Comparison of ENCODE assay signal across 8 mouse cellular contexts in the genomic region with DNA sequence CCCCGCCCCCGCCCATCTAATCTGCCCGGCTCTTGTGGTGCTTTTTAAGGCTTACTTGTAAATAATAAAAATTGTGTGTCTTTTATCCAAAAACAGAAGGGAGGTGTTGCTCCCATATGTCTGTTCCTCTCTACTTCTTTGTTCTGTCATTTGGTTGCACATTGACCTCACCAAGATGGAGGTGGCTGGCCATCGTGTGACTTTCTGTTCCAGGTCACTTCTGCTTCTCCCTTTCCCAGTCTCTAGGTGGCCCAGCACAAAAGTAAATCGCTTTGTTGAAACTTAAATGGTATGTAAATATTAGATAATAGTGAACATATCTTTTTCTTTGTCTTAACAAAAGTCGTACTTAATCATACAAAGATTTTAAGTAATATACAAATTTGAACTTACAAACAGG. TPM values are rescaled to one million over a fixed set of nuclear protein-coding genes. Genes with fewer than 3 reads are reported as not detected.
DNase-seq lines count a peak whose midpoint lies in the region; ATAC-seq lines count a peak whose summit lies in the region.

No protein-coding gene starts in this region.

- no peaks in the 10 kb centered on the region for H3K27me3 ChIP-seq in kidney, embryonic 15.5 days
- H3K27me3 ChIP-seq in forebrain, embryonic 11.5 days (ENCODE audit: control insufficient read depth, insufficient read depth, low read length): no peaks in the 10 kb centered on the region
- no peaks in the 10 kb centered on the region for H3K27me3 ChIP-seq in limb, embryonic 15.5 days

- no peak overlapping the region for H3K9ac ChIP-seq in kidney, embryonic 15.5 days
- no peak overlapping the region for H3K9ac ChIP-seq in forebrain, embryonic 11.5 days (ENCODE audit: low read length)
- H3K9ac ChIP-seq in limb, embryonic 15.5 days: no peak overlapping the region

- H3K9me3 ChIP-seq in kidney, embryonic 15.5 days (replicated peaks): peaks cover 25% of the 10 kb centered on the region
- peaks cover 21% of the 10 kb centered on the region for H3K9me3 ChIP-seq in forebrain, embryonic 11.5 days (ENCODE audit: control insufficient read depth, low read length)
- H3K9me3 ChIP-seq in limb, embryonic 15.5 days: peaks cover 20% of the 10 kb centered on the region; the same call in 1 of the 2 replicates

- H3K4me2 ChIP-seq in kidney, embryonic 15.5 days: peak overlapping the region; percentile 69
- peak overlapping the region; percentile 44 for H3K4me2 ChIP-seq in forebrain, embryonic 11.5 days (ENCODE audit: low read depth, low read length, severe bottlenecking)
- H3K4me2 ChIP-seq in limb, embryonic 15.5 days: peak overlapping the region; percentile 53

- WGBS in kidney, embryonic 15.5 days: 21% methylated on average over 6 of the region's 6 CpGs
- 28% methylated on average over 6 of the region's 6 CpGs for WGBS in forebrain, embryonic 11.5 days
- 20% methylated on average over 6 of the region's 6 CpGs for WGBS in limb, embryonic 15.5 days

- peak overlapping the region; percentile 79 for H3K4me3 ChIP-seq in kidney, embryonic 15.5 days (replicated peaks)
- peak overlapping the region; percentile 54 for H3K4me3 ChIP-seq in forebrain, embryonic 11.5 days (ENCODE audit: low read depth, low read length)
- peak overlapping the region; percentile 82 for H3K4me3 ChIP-seq in limb, embryonic 15.5 days

- H3K4me1 ChIP-seq in kidney, embryonic 15.5 days: no peaks in the 10 kb centered on the region
- no peaks in the 10 kb centered on the region for H3K4me1 ChIP-seq in forebrain, embryonic 11.5 days (replicated peaks; ENCODE audit: control insufficient read depth, insufficient read depth, low read length)
- peaks cover 3% of the 10 kb centered on the region; the same call in 1 of the 2 replicates for H3K4me1 ChIP-seq in limb, embryonic 15.5 days

- H3K36me3 ChIP-seq in kidney, embryonic 15.5 days: peaks cover 22% of the 10 kb centered on the region
- H3K36me3 ChIP-seq in forebrain, embryonic 11.5 days (ENCODE audit: control insufficient read depth, insufficient read depth, low read length): no peaks in the 10 kb centered on the region; the same call in 1 of the 2 replicates
- peaks cover 21% of the 10 kb centered on the region for H3K36me3 ChIP-seq in limb, embryonic 15.5 days

- no peak for DNase-seq in kidney, postnatal 25 days
- peak; percentile 66 for DNase-seq in ES-CJ7 (ENCODE audit: low read depth, low spot score)
- DNase-seq in forebrain, embryonic 11.5 days (ENCODE audit: low spot score): no peak
- DNase-seq in testis, postnatal 14 days (ENCODE audit: low spot score): peak; percentile 22
- no peak for DNase-seq in adrenal gland, postnatal 14 days
- no peak for DNase-seq in left cerebral cortex, adult 18-20 months (ENCODE audit: low spot score in 2 of 2)

- no peak for ATAC-seq in kidney, embryonic 15.5 days (replicated peaks; ENCODE audit: low FRiP score)
- ATAC-seq in forebrain, embryonic 11.5 days (replicated peaks; ENCODE audit: low FRiP score): no peak
- no peak for ATAC-seq in limb, embryonic 15.5 days (ENCODE audit: insufficient number of reproducible peaks, low FRiP score, low TSS enrichment, low read depth)

- peak overlapping the region; percentile 98 for H3K27ac ChIP-seq in kidney, embryonic 15.5 days
- H3K27ac ChIP-seq in forebrain, embryonic 11.5 days (ENCODE audit: low read depth, low read length): no peak overlapping the region
- peak overlapping the region; percentile 98 for H3K27ac ChIP-seq in limb, embryonic 15.5 days

RNA-seq across cellular contexts. Expression of gene Crlf2, which starts 0.4 kb away (rescaled TPM):
- 13.6 and 14.1 TPM in 2 replicates for polyA plus RNA-seq in kidney, embryonic 15.5 days (2015; fragmentation: Nextera tagmentation; extraction: Ambion mirVana)
- 3.3 and 4.4 TPM in 2 replicates for polyA plus RNA-seq in forebrain, embryonic 11.5 days (2014; fragmentation: Nextera tagmentation; extraction: Ambion mirVana)
- 13.9 and 16.6 TPM in 2 replicates for polyA plus RNA-seq in limb, embryonic 15.5 days (2015; fragmentation: Nextera tagmentation; extraction: Ambion mirVana)
- 22.9 and 27.6 TPM in 2 replicates for total RNA-seq in adrenal gland, postnatal 14 days (2021)
- total RNA-seq in left cerebral cortex, adult 18-20 months (2021): 10 to 100 TPM; 33.1 to 39.1 TPM

Comparison
In these comparisons a context has a peak if more than half of its experiments do, and no peak if none do; other contexts are left out.
1. DNase-seq: peak in ES-CJ7 (single experiment) and testis, postnatal 14 days (single experiment); none in kidney, postnatal 25 days (0 of 2), forebrain, embryonic 11.5 days (single experiment), adrenal gland, postnatal 14 days (single experiment) and left cerebral cortex, adult 18-20 months (0 of 2).
2. Peak in every context shown above with its lines, with median percentiles within 50 percentile points of each other: H3K4me2 ChIP-seq and H3K4me3 ChIP-seq.